Mouse (Mus musculus): ENCODE data around the gene Rsbn1l.

Gene Rsbn1l

GRCm38 (mm10) chr5:20904647-20905046 lies 51.6 kb downstream of the Rsbn1l start:
- no peak for DNase-seq (ENCODE audit: low read depth, low spot score)

DNA sequence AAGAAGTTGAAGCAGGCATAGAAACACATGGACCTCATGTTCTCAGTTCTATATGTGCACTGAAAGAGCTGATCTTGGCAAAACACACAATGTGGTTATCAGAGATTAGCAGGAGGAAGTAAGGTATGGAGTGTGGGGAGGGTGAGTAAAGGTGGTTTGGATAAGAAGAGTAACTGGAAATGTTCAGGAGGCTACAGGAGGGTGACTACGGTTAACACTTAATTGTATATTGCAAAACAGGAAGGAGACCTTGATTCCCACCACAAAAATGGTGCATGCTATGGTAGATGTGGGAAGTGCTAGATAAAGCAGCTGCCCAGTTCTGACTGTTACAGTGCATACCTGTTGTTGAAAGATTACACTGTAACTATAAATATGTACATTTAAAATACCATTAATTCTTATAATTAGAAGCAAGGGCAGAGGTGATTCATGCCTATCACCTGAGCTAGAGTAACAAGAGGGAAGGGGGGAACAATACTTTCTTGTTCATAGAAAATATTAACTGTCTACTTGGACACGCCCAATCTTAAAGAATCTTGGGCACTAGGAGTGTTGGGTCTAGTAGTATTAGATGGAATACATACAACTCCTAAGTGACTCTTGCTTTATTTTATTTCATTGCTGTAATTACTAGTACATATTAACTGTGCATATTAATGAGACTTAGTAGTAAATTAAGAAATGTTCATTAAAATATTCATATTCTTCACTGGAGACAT lies 58.6 kb downstream of the Rsbn1l start:
- no peak for DNase-seq (ENCODE audit: low read depth, low spot score)

DNA sequence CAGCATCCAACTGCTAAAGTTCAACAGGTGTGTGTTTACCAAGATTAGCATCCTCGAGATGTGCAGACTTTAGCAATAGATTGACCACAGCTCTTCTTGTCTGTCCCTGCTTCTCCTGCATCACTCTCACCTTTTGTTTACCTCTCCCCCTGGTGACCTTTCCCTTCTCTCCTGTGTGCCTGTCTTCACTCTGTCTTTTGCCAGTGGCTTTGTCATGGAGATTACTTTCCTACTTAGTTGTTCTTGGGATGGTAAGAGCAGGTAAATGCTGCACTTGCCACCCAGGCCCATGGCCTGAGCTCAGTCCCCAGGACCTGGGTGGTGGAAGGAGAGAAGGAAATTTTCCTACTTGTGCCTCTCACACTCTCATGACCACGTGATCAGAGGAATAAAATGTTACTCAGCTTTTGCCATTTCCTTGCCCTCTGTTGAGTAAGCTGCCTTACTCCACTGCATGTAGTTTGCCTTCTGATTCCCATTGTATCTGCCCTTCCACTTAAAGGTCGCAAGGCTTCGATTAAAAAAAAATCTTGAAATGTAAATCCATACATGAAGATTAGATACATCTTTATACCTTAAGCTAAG lies 72.1 kb downstream of the Rsbn1l start:
- DNase-seq (ENCODE audit: low read depth, low spot score), result no peak

DNA sequence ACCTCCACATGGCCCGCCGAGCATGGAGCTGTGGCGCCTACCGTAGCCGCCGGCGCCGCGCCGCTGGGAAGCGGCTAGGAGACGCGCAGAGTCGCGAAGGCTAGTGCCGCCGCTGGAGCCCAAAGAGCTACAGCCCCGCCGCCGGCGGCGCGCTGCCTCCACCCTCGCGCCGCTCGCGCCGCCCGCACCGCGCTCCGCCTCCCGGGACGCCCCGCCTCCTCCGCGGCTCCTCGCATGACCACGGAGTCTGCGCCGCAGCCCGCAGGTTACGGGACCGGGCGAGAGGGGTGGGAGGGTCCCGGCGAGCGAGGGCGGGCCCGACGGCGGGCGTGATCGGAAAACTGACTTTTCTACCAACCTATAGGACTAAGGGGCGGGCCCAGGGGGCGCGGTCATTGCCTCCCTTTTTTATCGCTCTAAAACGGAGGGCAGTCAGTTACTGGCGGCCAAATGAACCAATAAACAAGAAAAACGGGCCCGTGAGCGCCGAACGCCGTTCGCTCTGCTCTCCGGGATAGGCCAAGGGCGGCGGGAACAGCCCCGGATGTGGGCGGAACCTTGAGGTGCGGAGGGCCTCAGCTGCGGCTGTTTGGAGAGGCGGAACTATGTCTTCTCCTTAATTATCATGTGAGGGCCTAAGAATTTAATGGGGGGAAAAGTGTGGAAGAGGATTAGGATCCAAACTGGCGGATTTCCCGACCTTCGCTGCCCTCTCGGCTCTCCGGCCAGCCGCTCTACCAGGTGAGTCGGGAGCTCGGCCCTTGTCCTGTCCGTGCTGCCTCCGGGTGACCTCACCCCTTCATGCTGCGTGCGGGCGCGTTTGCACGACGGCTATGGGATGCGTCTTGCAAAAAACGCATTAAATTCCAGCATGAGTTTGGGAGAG lies 74.0 kb downstream of the Rsbn1l start, which contains the start of the genes Phtf2 and Tmem60:
TSS of gene Phtf2 (minus strand) at position 210 of the 886 bp plus-strand sequence.
TSS of gene Tmem60 (plus strand) at position 277 of the 886 bp plus-strand sequence.
- DNase-seq (ENCODE audit: low read depth, low spot score), result peak; percentile 99

GRCm38 (mm10) chr5:20880797-20881775 lies 75.1 kb downstream of the Rsbn1l start:
- DNase-seq (ENCODE audit: low read depth, low spot score), result no peak

DNA sequence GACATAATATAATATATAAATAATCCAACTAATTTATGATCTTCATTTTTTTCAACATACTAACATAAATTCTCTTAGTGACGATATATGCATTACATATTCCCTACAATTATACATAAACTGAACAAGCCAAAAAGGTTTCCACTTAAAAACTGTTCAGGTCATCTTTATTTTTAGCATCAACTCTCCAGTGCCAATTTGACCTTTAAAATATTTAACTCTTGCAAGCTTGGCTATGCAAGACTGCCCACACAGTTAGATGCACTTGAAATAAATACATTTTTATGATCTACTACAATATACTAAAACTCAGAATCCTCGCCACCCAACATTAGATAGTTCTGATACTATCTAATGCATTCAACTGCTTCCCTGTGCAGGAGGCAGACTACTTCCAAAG lies 75.8 kb downstream of the Rsbn1l start:
- no peak for DNase-seq (ENCODE audit: low read depth, low spot score)

GRCm38 (mm10) chr5:20876934-20877426 lies 79.2 kb downstream of the Rsbn1l start:
- no peak for DNase-seq (ENCODE audit: low read depth, low spot score)

DNA sequence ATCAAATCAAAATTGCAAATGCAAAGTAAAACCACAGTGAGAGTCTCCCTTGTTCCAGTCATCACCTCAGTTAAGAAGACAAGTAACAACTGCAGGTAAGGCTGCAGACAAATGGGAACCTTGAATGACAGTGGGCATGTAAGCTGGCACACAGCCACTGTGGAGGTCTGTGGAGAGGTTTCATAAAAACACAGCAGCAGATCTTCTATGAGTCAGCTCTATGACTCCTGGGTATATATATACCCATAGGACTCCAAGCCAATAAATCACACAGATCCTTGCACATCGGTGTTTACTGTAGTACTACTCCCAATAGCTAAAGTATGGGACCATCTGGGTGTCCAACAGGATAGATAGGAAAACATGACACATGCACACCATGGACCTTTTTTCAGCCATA lies 83.1 kb downstream of the Rsbn1l start:
- no peak for DNase-seq (ENCODE audit: low read depth, low spot score)

GRCm38 (mm10) chr5:20865193-20865755 lies 90.9 kb downstream of the Rsbn1l start:
- no peak for DNase-seq (ENCODE audit: low read depth, low spot score)

DNA sequence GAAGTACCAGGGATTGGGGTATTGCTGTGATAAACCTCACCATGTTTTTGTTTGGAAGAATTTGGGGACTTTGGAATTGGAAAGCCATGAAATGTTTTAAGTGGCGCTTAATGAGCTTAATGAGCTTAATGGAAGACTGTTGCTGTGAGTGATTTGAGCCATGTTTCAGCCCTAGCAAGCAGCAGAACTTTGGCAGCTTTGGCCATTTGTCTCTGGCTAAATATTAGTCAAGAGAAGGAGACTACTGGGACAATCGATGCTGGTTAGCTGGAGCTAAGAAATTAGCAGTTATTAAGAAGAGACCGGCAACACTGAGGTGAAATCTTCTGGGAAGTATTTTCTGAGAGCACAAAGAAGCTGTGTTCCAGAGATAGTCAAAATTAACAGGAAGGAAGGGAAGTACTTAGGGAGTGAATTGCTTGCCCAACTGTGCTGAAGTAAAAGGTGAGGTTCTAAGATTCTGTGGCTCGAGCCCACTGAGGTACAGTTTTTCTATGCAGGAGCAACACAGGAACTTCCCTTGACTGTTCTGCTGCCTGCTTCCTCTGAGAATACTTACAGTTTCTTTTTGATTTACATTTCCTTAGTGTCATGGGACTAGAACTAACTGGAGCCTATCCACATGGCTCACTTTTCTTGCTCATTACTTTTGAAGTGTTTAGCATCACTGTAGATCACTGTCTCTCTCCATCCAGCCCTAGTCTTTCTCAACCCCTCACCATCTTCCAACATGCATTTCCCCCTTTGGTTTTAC lies 91.8 kb downstream of the Rsbn1l start:
- DNase-seq (ENCODE audit: low read depth, low spot score), result no peak

- no peak for DNase-seq (ENCODE audit: low read depth, low spot score)
Measured at GRCm38 (mm10) chr5:20861901-20862300, 94.3 kb downstream of the Rsbn1l start.

GRCm38 (mm10) chr5:20860565-20860964 lies 95.6 kb downstream of the Rsbn1l start:
- DNase-seq (ENCODE audit: low read depth, low spot score), result no peak

DNA sequence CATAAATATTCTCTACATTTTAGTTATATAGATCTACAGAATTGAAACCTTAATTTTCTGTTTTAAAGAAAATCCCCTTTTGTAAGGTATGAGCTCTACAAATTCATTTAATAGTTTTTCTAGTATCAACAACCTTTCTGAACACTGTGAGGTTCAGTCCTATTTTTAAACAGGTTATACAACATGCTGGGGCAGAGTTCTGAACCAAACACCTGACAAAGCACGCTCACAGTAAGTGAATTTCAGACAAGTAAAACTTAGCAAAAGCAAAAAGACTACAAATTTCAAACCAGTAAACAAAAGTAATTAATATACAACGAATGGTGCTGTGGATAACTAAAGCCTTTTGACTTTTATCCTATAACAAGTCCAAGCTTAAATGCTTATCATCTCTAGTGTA lies 97.8 kb downstream of the Rsbn1l start:
- no peak for DNase-seq (ENCODE audit: low read depth, low spot score)

- DNase-seq (ENCODE audit: low read depth, low spot score), result no peak
Measured at GRCm38 (mm10) chr5:20855066-20855465, 101.1 kb downstream of the Rsbn1l start.

- no peak for DNase-seq (ENCODE audit: low read depth, low spot score)
Measured at GRCm38 (mm10) chr5:20847010-20847409, 109.2 kb downstream of the Rsbn1l start.

- peak; percentile 66 for DNase-seq (ENCODE audit: low read depth, low spot score)
Measured at GRCm38 (mm10) chr5:20843816-20844215, 112.4 kb downstream of the Rsbn1l start.

GRCm38 (mm10) chr5:20843405-20843804 lies 112.8 kb downstream of the Rsbn1l start:
- DNase-seq (ENCODE audit: low read depth, low spot score), result no peak
